Mouse (Mus musculus) heart, embryonic 12.5 days (tissue): ENCODE data around the gene Dmac2. TPM values are rescaled to one million over a fixed set of nuclear protein-coding genes. Genes with fewer than 3 reads are reported as not detected.

Source experiments
- ATAC-seq: fragments of 200-750 bp; cut with Nextera tagmentation; 2 replicates; pipeline ENCODE4 v1.8.0; 2017; ENCODE audit warnings: moderate TSS enrichment, moderate library complexity; ENCODE audit not compliant: insufficient number of reproducible peaks, low FRiP score
- H3K27ac ChIP-seq: fragments of 300-500 bp; sonication (generic); 2 replicates; pipeline ENCODE4 v1.5.1; 2016; ENCODE audit warnings: mild to moderate bottlenecking, moderate library complexity; ENCODE audit not compliant: poor library complexity, severe bottlenecking
- H3K27me3 ChIP-seq: fragments of 300-500 bp; sonication (generic); replicated peaks from 2 replicates; pipeline ENCODE4 v1.6.1; 2016; ENCODE audit warnings: mild to moderate bottlenecking, moderate library complexity
- H3K36me3 ChIP-seq: fragments of 300-500 bp; sonication (generic); 2 replicates; pipeline ENCODE4 v1.6.1; 2016; ENCODE audit warnings: mild to moderate bottlenecking, moderate library complexity
- H3K4me1 ChIP-seq: fragments of 300-500 bp; sonication (generic); replicated peaks from 2 replicates; pipeline ENCODE4 v1.6.1; 2016; ENCODE audit warnings: mild to moderate bottlenecking
- H3K4me2 ChIP-seq: fragments of 300-500 bp; sonication (generic); 2 replicates; pipeline ENCODE4 v1.6.1; 2016; ENCODE audit warnings: mild to moderate bottlenecking, moderate library complexity
- H3K4me3 ChIP-seq: fragments of 300-500 bp; sonication (generic); 2 replicates; pipeline ENCODE4 v1.5.1; 2016; ENCODE audit warnings: mild to moderate bottlenecking
- H3K9ac ChIP-seq: fragments of 300-500 bp; sonication (generic); 2 replicates; pipeline ENCODE4 v1.6.1; 2016; ENCODE audit warnings: mild to moderate bottlenecking, moderate library complexity
- H3K9me3 ChIP-seq: fragments of 300-500 bp; sonication (generic); replicated peaks from 2 replicates; pipeline ENCODE4 v1.6.1; 2016; ENCODE audit warnings: mild to moderate bottlenecking, moderate library complexity
- WGBS: fragments of 180-500 bp; shearing (Covaris S2); methylation state at CpG from one replicate; pipeline ENCODE4 v1.1.7; 2016; 5-methylcytosine and 5-hydroxymethylcytosine counted together
- polyA plus RNA-seq: library from polyadenylated mRNA; unstranded; fragments of >200 nt; fragmentation: Nextera tagmentation; extraction: Ambion mirVana; gene quantifications from 2 replicates; pipeline ENCODE4 v1.2.1, GENCODE M21; 2016

Dmac2 gene
- polyA plus RNA-seq, 1 experiment from 2014 or later = 56.2 TPM

- H3K27me3 ChIP-seq = no peaks in the 10 kb centered on the region
- H3K36me3 ChIP-seq = no peaks in the 10 kb centered on the region
- H3K9me3 ChIP-seq = no peaks in the 10 kb centered on the region
- no peak overlapping the region for H3K4me2 ChIP-seq
- H3K4me3 ChIP-seq = no peak overlapping the region
- ATAC-seq = no peak
- no peak overlapping the region for H3K27ac ChIP-seq
- 68% methylated on average over 11 of the region's 11 CpGs for WGBS
- H3K9ac ChIP-seq = no peak overlapping the region
- peaks cover 23% of the 10 kb centered on the region for H3K4me1 ChIP-seq
Observed at GRCm38 (mm10) chr7:25655601-25656428, 36.6 kb downstream of the Dmac2 start.

- Histone ChIP-seq H3K9ac (peak overlapping the region; percentile 80), H3K4me1 (peaks cover 23% of the 10 kb centered on the region), H3K27ac (no peak overlapping the region), H3K4me2 (peak overlapping the region; percentile 82), H3K36me3 (peaks cover 11% of the 10 kb centered on the region), H3K9me3 (no peaks in the 10 kb centered on the region), H3K27me3 (no peaks in the 10 kb centered on the region), H3K4me3 (peak overlapping the region; percentile 72)
- no peak for ATAC-seq
- 31% methylated on average over 10 of the region's 10 CpGs for WGBS
Observed at GRCm38 (mm10) chr7:25657785-25658184, 38.6 kb downstream of the Dmac2 start.

GRCm38 (mm10) chr7:25658657-25659472 lies 39.7 kb downstream of the Dmac2 start, which contains the start of the genes Bckdha and Exosc5:
Gene Bckdha, minus strand, starts transcription at chr7:25658981.
Gene Exosc5, plus strand, starts transcription at chr7:25659164.
- Histone ChIP-seq H3K27me3 (no peaks in the 10 kb centered on the region), H3K4me3 (peak within 1 kb of the TSS; percentile 72), H3K4me2 (peak within 1 kb of the TSS; percentile 82), H3K9ac (peak within 1 kb of the TSS; percentile 80), H3K4me1 (peaks cover 23% of the 10 kb centered on the region), H3K27ac (peak within 1 kb of the TSS; percentile 41), H3K36me3 (peaks cover 17% of the 10 kb centered on the region), H3K9me3 (no peaks in the 10 kb centered on the region)
- under 1% methylated on average over 50 of the region's 50 CpGs for WGBS
- peak; percentile 100 for ATAC-seq

- WGBS = 93% methylated on average over 8 of the region's 8 CpGs
- H3K27ac ChIP-seq = no peak overlapping the region
Observed at GRCm38 (mm10) chr7:25666381-25666780, 47.2 kb downstream of the Dmac2 start.

GRCm38 (mm10) chr7:25669158-25669557 lies 49.9 kb downstream of the Dmac2 start:
- no peaks in the 10 kb centered on the region for H3K4me1 ChIP-seq
- H3K27me3 ChIP-seq = peaks cover 13% of the 10 kb centered on the region
- H3K36me3 ChIP-seq = peaks cover 49% of the 10 kb centered on the region
- ATAC-seq = no peak
- no peak overlapping the region for H3K4me3 ChIP-seq
- no peaks in the 10 kb centered on the region for H3K9me3 ChIP-seq
- no peak overlapping the region for H3K4me2 ChIP-seq
- H3K27ac ChIP-seq = no peak overlapping the region
- no peak overlapping the region for H3K9ac ChIP-seq
- 86% methylated on average over 10 of the region's 10 CpGs for WGBS

More at GRCm38 (mm10) chr7:25666381-25666780, 47.2 kb downstream of the Dmac2 start:
- Histone ChIP-seq H3K4me3 (no peak overlapping the region), H3K9ac (no peak overlapping the region), H3K4me1 (no peaks in the 10 kb centered on the region), H3K36me3 (peaks cover 67% of the 10 kb centered on the region), H3K9me3 (no peaks in the 10 kb centered on the region), H3K4me2 (no peak overlapping the region), H3K27me3 (no peaks in the 10 kb centered on the region)
- no peak for ATAC-seq

- peaks cover 17% of the 10 kb centered on the region for H3K27me3 ChIP-seq
- H3K9me3 ChIP-seq = no peaks in the 10 kb centered on the region
- H3K27ac ChIP-seq = no peak overlapping the region
- H3K4me2 ChIP-seq = no peak overlapping the region
- WGBS = 77% methylated on average over 9 of the region's 9 CpGs
- H3K4me1 ChIP-seq = peaks cover 1% of the 10 kb centered on the region; the same call in 1 of the 2 replicates
- H3K4me3 ChIP-seq = no peak overlapping the region
- ATAC-seq = no peak
- peaks cover 44% of the 10 kb centered on the region for H3K36me3 ChIP-seq
- H3K9ac ChIP-seq = no peak overlapping the region
Observed at GRCm38 (mm10) chr7:25669631-25670030, 50.4 kb downstream of the Dmac2 start.

GRCm38 (mm10) chr7:25670096-25670495 lies 50.9 kb downstream of the Dmac2 start:
- H3K4me1 ChIP-seq = peaks cover 6% of the 10 kb centered on the region
- H3K27ac ChIP-seq = no peak overlapping the region
- no peak overlapping the region for H3K4me3 ChIP-seq
- H3K27me3 ChIP-seq = peaks cover 22% of the 10 kb centered on the region
- H3K9me3 ChIP-seq = no peaks in the 10 kb centered on the region
- no peak overlapping the region for H3K4me2 ChIP-seq
- H3K36me3 ChIP-seq = peaks cover 39% of the 10 kb centered on the region
- no peak for ATAC-seq
- no peak overlapping the region for H3K9ac ChIP-seq
- WGBS = 81% methylated on average over 4 of the region's 4 CpGs

GRCm38 (mm10) chr7:25671686-25672085 lies 52.5 kb downstream of the Dmac2 start:
- H3K27me3 ChIP-seq = peaks cover 38% of the 10 kb centered on the region
- H3K36me3 ChIP-seq = peaks cover 26% of the 10 kb centered on the region
- WGBS = 62% methylated on average over 2 of the region's 2 CpGs
- no peak for ATAC-seq
- H3K4me2 ChIP-seq = no peak overlapping the region
- H3K27ac ChIP-seq = no peak overlapping the region
- H3K4me1 ChIP-seq = peaks cover 8% of the 10 kb centered on the region
- no peaks in the 10 kb centered on the region for H3K9me3 ChIP-seq
- no peak overlapping the region for H3K4me3 ChIP-seq
- no peak overlapping the region for H3K9ac ChIP-seq

- H3K27ac ChIP-seq = no peak overlapping the region
- H3K4me2 ChIP-seq = no peak overlapping the region
- no peak for ATAC-seq
- WGBS = 49% methylated on average over 4 of the region's 4 CpGs
- H3K4me1 ChIP-seq = peaks cover 8% of the 10 kb centered on the region
- H3K36me3 ChIP-seq = peaks cover 20% of the 10 kb centered on the region
- H3K4me3 ChIP-seq = no peak overlapping the region
- H3K9me3 ChIP-seq = no peaks in the 10 kb centered on the region
- H3K27me3 ChIP-seq = peaks cover 43% of the 10 kb centered on the region
- no peak overlapping the region for H3K9ac ChIP-seq
Observed at GRCm38 (mm10) chr7:25672442-25672841, 53.2 kb downstream of the Dmac2 start.

- H3K4me2 ChIP-seq = peak overlapping the region; percentile 64
- no peak overlapping the region for H3K9ac ChIP-seq
- H3K36me3 ChIP-seq = peaks cover under 1% of the 10 kb centered on the region; the same call in 1 of the 2 replicates
- H3K27me3 ChIP-seq = peaks cover 43% of the 10 kb centered on the region
- peaks cover 8% of the 10 kb centered on the region for H3K4me1 ChIP-seq
- H3K4me3 ChIP-seq = peak overlapping the region; percentile 37; the same call in 1 of the 2 replicates
- no peaks in the 10 kb centered on the region for H3K9me3 ChIP-seq
- no peak overlapping the region for H3K27ac ChIP-seq
- WGBS = 31% methylated on average over 9 of the region's 9 CpGs
- ATAC-seq = no peak
Observed at GRCm38 (mm10) chr7:25674297-25674696, 55.1 kb downstream of the Dmac2 start.
